Mouse (Mus musculus) limb, embryonic 14.5 days (tissue): ENCODE data around the gene Nabp2. TPM values are rescaled to one million over a fixed set of nuclear protein-coding genes. Genes with fewer than 3 reads are reported as not detected.

Experiments used
- ATAC-seq: fragments of 200-750 bp; cut with Nextera tagmentation; 2 replicates; pipeline ENCODE4 v1.8.0; 2017; ENCODE audit warnings: low read depth, moderate number of reproducible peaks, moderate TSS enrichment; ENCODE audit not compliant: low FRiP score
- DNase-seq: peaks from one replicate; pipeline ENCODE4 v3.0.0-alpha.2; 2015; ENCODE audit warnings: low spot score
- H3K27ac ChIP-seq: fragments of 300-500 bp; sonication (generic); replicated peaks from 2 replicates; pipeline ENCODE4 v1.5.1; 2014; ENCODE audit warnings: low read depth, mild to moderate bottlenecking, low read length, moderate library complexity, mixed read lengths
- H3K27me3 ChIP-seq: fragments of 300-500 bp; sonication (generic); 2 replicates; pipeline ENCODE4 v1.6.1; 2014; ENCODE audit warnings: low read length, mixed read lengths; ENCODE audit not compliant: control insufficient read depth, insufficient read depth
- H3K36me3 ChIP-seq: fragments of 300-500 bp; sonication (generic); 2 replicates; pipeline ENCODE4 v1.6.1; 2014; ENCODE audit warnings: mild to moderate bottlenecking, low read length, moderate library complexity, mixed read lengths; ENCODE audit not compliant: control insufficient read depth, insufficient read depth
- H3K4me1 ChIP-seq: fragments of 300-500 bp; sonication (generic); 2 replicates; pipeline ENCODE4 v1.6.1; 2014; ENCODE audit warnings: antibody characterized with exemption, low read length, mixed read lengths; ENCODE audit not compliant: control insufficient read depth, insufficient read depth
- H3K4me2 ChIP-seq: fragments of 300-500 bp; sonication (generic); replicated peaks from 2 replicates; pipeline ENCODE4 v1.6.1; 2014; ENCODE audit warnings: low read depth, mild to moderate bottlenecking, low read length, moderate library complexity; ENCODE audit not compliant: severe bottlenecking
- H3K4me3 ChIP-seq: fragments of 300-500 bp; sonication (generic); replicated peaks from 2 replicates; pipeline ENCODE4 v1.5.1; 2014; ENCODE audit warnings: low read length
- H3K9ac ChIP-seq: fragments of 300-500 bp; sonication (generic); 2 replicates; pipeline ENCODE4 v1.6.1; 2014; ENCODE audit warnings: mild to moderate bottlenecking, low read depth, low read length, moderate library complexity; ENCODE audit not compliant: severe bottlenecking
- H3K9me3 ChIP-seq: fragments of 300-500 bp; sonication (generic); 2 replicates; pipeline ENCODE4 v1.6.1; 2016; ENCODE audit warnings: low read length; ENCODE audit not compliant: control insufficient read depth
- POLR2A ChIP-seq: fragments of 200-500 bp; IDR thresholded peaks from 2 replicates; pipeline ENCODE4 v1.8.0; 2012; ENCODE audit warnings: inconsistent platforms, mild to moderate bottlenecking, moderate library complexity, borderline replicate concordance; ENCODE audit not compliant: insufficient read depth, insufficient read length; ENCODE audit errors: extremely low read depth
- WGBS: fragments of 180-500 bp; shearing (Covaris S2); extraction: QIAGEN DNeasy Blood & Tissue Kit; methylation state at CpG from one replicate; pipeline ENCODE4 v1.1.7; 2014; 5-methylcytosine and 5-hydroxymethylcytosine counted together
- polyA plus RNA-seq, 2 experiments: library from polyadenylated mRNA; depleted of rRNA in 1 of 2; stranded (reverse) in 1 of 2; unstranded in 1 of 2; fragments of >200 nt; fragmentation: Nextera tagmentation in 1 of 2; extraction: Ambion mirVana in 1 of 2; gene quantifications; 2 replicates each; pipeline versions ENCODE4 v1.2.1 to v1.2.3; 2012 to 2014

Gene Nabp2
- polyA plus RNA-seq, 2 experiments = 42.3 to 68.6 TPM

DNA sequence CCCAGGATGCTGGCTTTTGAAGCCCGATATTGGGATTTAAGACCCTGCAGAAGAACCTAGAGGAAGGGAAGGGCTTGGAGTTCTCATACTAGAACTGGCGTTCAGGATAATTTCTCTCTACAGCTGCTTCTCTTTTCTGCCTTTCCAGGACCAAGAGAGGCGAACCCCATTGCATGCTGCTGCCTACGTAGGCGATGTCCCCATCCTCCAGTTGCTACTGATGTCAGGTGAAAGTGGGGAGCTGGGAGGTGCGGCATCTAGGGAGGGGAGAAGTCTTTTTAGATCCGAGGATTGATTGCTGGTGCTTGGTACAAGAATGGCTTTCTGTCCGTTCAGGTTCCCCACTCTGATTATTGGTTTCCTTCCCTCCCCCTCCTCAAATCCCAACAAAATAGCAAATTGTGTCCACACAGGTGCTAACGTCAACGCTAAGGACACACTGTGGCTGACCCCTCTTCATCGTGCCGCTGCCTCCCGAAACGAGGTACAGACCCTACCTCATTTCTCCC is 33.3 kb downstream of the Nabp2 start:
- ATAC-seq (no peak), DNase-seq (no peak)
- no peaks in the 10 kb centered on the region for H3K27me3 ChIP-seq
- H3K36me3 ChIP-seq = peaks cover 46% of the 10 kb centered on the region
- H3K9me3 ChIP-seq = no peaks in the 10 kb centered on the region
- H3K9ac ChIP-seq = peak overlapping the region; percentile 98
- H3K4me1 ChIP-seq = peaks cover 14% of the 10 kb centered on the region; the same call in 1 of the 2 replicates
- H3K4me3 ChIP-seq = peak overlapping the region; percentile 98
- H3K4me2 ChIP-seq = peak overlapping the region; percentile 72
- 51% methylated on average over 14 of the region's 14 CpGs for WGBS
- H3K27ac ChIP-seq = no peak overlapping the region
- no peak for TF ChIP-seq POLR2A

DNA sequence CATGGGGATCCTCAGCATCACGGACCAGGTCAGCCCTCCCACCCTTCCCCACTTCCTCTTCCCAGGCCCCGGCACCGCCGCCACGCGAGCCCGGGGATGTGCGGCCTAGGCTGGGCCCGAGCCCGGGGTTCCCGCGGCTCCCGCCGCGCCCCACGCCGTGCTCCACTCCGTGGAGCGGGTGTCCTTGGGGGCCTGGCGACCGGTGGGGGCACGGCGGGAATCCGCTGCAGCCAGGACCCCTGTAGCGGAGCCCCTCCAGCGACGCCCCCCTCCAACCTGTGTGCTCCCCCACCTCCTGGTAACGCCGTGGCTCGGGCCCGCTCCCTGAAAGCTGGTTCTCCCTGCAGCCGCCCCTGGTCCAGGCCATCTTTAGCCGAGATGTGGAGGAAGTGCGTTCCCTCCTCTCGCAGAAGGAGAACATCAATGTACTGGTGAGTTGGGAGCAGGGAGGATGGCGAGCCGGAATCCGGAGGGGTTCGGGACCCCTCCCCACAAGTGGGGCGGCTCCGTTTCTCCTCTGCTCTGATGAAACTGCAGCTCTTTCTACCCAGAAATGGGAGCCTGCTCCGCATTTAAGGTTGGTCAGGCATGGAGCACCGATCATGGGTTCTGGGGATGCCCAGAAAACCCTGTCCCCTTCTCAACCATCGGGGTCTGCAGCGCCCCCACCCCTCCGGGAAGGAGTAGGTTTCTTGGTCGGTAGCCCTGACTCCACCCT is 33.9 kb downstream of the Nabp2 start:
- DNase-seq (peak; percentile 66), ATAC-seq (peak; percentile 62)
- peaks cover 40% of the 10 kb centered on the region for H3K36me3 ChIP-seq

DNA sequence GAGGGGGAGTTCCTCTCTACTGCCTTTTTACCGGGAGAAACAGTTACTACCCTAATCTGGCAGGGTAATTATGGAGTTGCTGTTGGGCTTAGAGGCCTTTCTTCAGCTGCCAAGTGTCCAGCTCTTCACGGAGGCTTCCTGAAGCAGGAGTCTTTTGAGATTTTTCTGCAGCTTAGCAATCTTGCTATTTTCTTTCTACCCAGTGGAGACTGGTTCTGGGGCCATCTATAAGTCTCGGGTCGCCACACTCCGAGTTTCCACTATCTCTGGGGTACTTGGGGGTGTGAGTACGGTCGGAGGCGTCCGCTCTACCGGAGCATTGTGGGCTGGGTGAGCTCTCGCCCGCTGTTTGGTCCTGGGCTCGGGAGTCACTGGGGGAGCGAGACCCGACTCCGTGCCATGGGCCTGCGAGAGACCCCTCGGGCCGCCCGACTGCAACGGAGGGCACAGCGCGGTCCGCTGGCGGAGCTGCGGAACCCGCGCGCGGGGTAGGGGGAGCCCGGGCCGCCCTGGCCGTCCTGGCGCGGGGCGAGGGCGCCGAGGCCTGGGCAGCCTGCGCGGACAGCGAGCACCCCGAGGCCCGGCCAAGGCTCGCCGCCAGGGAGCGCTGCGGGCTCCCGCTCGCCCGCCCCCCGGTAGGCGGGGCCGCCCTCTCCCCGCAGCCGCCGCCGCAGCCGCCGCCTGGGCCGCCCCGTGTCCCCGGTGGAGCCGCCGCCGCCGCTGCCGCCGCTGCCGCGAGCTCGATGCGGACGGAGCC is 34.7 kb downstream of the Nabp2 start, which contains the start of gene Ankrd52:
Gene Ankrd52 (plus strand): TSS at position 661 of the 757 bp plus-strand sequence.
- Histone ChIP-seq H3K4me1 (peaks cover 14% of the 10 kb centered on the region; the same call in 1 of the 2 replicates), H3K27ac (peak within 1 kb of the TSS; percentile 97), H3K36me3 (peaks cover 33% of the 10 kb centered on the region), H3K27me3 (no peaks in the 10 kb centered on the region), H3K9me3 (no peaks in the 10 kb centered on the region), H3K4me3 (peak within 1 kb of the TSS; percentile 98), H3K9ac (peak within 1 kb of the TSS; percentile 98), H3K4me2 (peak within 1 kb of the TSS; percentile 72)
- 0% methylated on average over 15 of the region's 73 CpGs for WGBS
- DNase-seq (peak; percentile 79), ATAC-seq (peak; percentile 93)
- TF ChIP-seq POLR2A = peak; percentile 69; the same call in 1 of the 2 replicates

More for the DNA sequence above, 33.9 kb downstream of the Nabp2 start:
- no peaks in the 10 kb centered on the region for H3K27me3 ChIP-seq
- H3K4me1 ChIP-seq = peaks cover 14% of the 10 kb centered on the region; the same call in 1 of the 2 replicates
- 0% methylated on average over 37 of the region's 47 CpGs for WGBS
- peak overlapping the region; percentile 72 for H3K4me2 ChIP-seq
- no peaks in the 10 kb centered on the region for H3K9me3 ChIP-seq
- peak overlapping the region; percentile 97 for H3K27ac ChIP-seq
- H3K4me3 ChIP-seq = peak overlapping the region; percentile 98
- H3K9ac ChIP-seq = peak overlapping the region; percentile 98
- no peak for TF ChIP-seq POLR2A

DNA sequence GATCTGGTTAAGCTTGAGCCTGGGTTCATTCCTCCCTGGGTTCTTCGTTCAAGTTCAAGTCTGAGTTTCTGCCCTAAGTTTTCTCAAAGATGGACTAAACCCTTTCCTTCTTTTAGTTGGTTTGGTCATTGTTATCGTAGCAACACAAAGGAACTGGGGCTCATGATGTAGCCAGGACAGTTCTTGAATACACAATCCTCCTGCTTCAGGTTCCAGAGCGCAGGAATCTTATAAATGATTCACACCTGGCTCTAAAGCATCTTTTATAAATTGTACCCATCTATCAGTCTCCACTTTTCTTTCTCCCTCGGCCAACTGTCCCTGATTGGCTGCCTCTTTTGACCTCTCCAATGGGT is 35.2 kb downstream of the Nabp2 start:
- Histone ChIP-seq H3K4me2 (peak overlapping the region; percentile 72), H3K27ac (peak overlapping the region; percentile 97), H3K4me3 (peak overlapping the region; percentile 98), H3K9me3 (no peaks in the 10 kb centered on the region), H3K9ac (peak overlapping the region; percentile 98), H3K36me3 (peaks cover 29% of the 10 kb centered on the region), H3K27me3 (no peaks in the 10 kb centered on the region), H3K4me1 (peaks cover 14% of the 10 kb centered on the region; the same call in 1 of the 2 replicates)
- ATAC-seq (no peak), DNase-seq (no peak)
- 39% methylated on average over 4 of the region's 4 CpGs for WGBS
- no peak for TF ChIP-seq POLR2A

DNA sequence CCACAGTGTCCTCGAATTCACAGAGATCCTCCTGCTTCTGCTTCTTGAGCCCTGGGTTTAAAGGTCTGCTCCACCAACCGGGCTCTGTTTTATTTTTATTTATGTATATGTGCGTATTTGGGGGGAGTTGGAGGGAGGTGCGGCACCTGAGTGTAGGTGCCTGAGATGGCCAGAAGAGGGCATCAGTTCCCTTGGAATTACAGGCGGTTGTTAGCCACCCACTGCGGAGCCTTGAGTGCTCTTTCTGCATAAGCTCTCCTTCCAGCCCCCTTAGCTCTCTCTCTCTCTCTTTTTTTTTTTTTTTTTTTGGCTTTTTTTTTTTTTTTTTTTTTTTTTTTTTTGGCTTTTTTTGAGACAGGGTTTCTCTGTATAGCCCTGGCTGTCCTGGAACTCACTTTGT is 36.9 kb downstream of the Nabp2 start:
- H3K9ac ChIP-seq = no peak overlapping the region
- H3K4me3 ChIP-seq = no peak overlapping the region
- peaks cover 14% of the 10 kb centered on the region; the same call in 1 of the 2 replicates for H3K4me1 ChIP-seq
- no peak for ATAC-seq
- TF ChIP-seq POLR2A = no peak
- no peak overlapping the region for H3K4me2 ChIP-seq
- H3K27ac ChIP-seq = no peak overlapping the region
- 82% methylated on average over 6 of the region's 6 CpGs for WGBS
- no peaks in the 10 kb centered on the region for H3K9me3 ChIP-seq
- H3K36me3 ChIP-seq = peaks cover 13% of the 10 kb centered on the region
- no peaks in the 10 kb centered on the region for H3K27me3 ChIP-seq
- DNase-seq = no peak
